Mouse (Mus musculus): ENCODE results near the gene Rpl14.

GRCm38 (mm10) chr9:120582619-120583308 is 11.5 kb downstream of the Rpl14 start:
- peak; percentile 67 for TF ChIP-seq CTCF (IDR thresholded peaks at IDR 0.05; ENCODE audit: low read depth, low read length)
- no peak for TF ChIP-seq POLR2AphosphoS5 (IDR thresholded peaks at IDR 0.05; ENCODE audit: insufficient replicate concordance, low read depth, low read length)
- no peak for TF ChIP-seq GATA1 (IDR thresholded peaks at IDR 0.05; ENCODE audit: borderline replicate concordance, low read length)
- TF ChIP-seq TAL1 (conservative IDR thresholded peaks at IDR 0.05; ENCODE audit: low read depth, low read length) = no peak

Data from G1E (cell line).